24 mouse cellular contexts compared by ENCODE assay signal in the genomic region with DNA sequence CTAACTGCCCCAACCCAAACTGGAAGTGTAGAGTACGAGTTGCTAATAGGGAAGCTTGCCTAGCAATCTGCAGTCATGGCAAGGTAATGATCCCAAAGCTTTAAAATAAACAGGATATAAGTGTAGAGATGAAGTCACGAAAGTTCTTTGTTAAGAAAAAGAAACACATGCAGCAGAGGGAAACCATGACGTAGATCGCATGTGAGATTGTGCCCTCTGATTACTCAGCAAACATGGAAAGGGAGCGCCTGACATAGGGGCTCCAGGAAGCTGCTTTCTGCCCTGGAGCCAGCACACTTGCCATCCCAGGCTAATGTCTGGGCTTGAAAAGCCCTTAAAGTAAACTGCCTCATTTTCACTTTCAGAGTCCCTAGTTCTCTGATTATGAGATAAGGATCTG.
A peak's percentile ranks its signal among the peaks of the same experiment; 100 is the strongest.
DNase-seq lines count a peak whose midpoint lies in the region; ATAC-seq and TF ChIP-seq lines count a peak whose summit lies in the region.
"Had no signal": no experiment of that assay in that cellular context is flagged by ENCODE, and none has a peak within 500 bp of the region (broad histone marks: within the 10 kb centered on the region; RNA-seq: fewer than 3 reads in every experiment).

No protein-coding gene starts in this region.

- H3K4me1 ChIP-seq in lung, postnatal 0 days (ENCODE audit: insufficient read depth, low read depth, low read length): no peaks in the 10 kb centered on the region
- H3K4me1 ChIP-seq: embryonic facial prominence, embryonic 13.5 days; forebrain, embryonic 12.5 days; heart, embryonic 15.5 days; hindbrain, embryonic 10.5 days had no signal

- ATAC-seq in CD4-positive, CD25-positive, alpha-beta regulatory T cell, adult 4 months: peak; percentile 51
- peak; percentile 89 for ATAC-seq in lung, postnatal 0 days
- ATAC-seq: forebrain, embryonic 16.5 days had no signal

- DNase-seq in lung, adult 18-20 months: peak; percentile 14 to 65
- DNase-seq in lung, postnatal 0 days (ENCODE audit: low spot score): peak; percentile 71
- peak; percentile 69 for DNase-seq in lung, postnatal 36 days
- no peak for DNase-seq in right cerebral cortex, postnatal 36 days (ENCODE audit: low spot score in 2 of 2)
- DNase-seq in thymus, postnatal 4 days: no peak
- DNase-seq in spleen, postnatal 14 days (ENCODE audit: low spot score in 2 of 2): no peak
- no peak for DNase-seq in yolk sac, embryonic 10.5 days (ENCODE audit: low spot score)
- DNase-seq: adrenal gland, adult 8-10 months; cerebellum, adult 11 months; cerebellum, adult 8-10 months; cerebellum, postnatal 14 days; embryo, embryonic 11 days; gastrocnemius, postnatal 10 days; heart, adult 2 months; heart, postnatal 14 days had no signal

- no peak overlapping the region for H3K27ac ChIP-seq in lung, postnatal 0 days (ENCODE audit: low read length)
- H3K27ac ChIP-seq: embryonic facial prominence, embryonic 13.5 days; forebrain, embryonic 12.5 days; heart, adult 2 months; heart, embryonic 15.5 days; hindbrain, embryonic 10.5 days; hindbrain, embryonic 14.5 days had no signal

- no peak overlapping the region for H3K4me3 ChIP-seq in lung, postnatal 0 days (ENCODE audit: low read depth, low read length)
- H3K4me3 ChIP-seq: embryonic facial prominence, embryonic 13.5 days; forebrain, embryonic 12.5 days; heart, adult 2 months; heart, embryonic 15.5 days; hindbrain, embryonic 10.5 days had no signal

- no peak for TF ChIP-seq CTCF in lung, postnatal 0 days (IDR thresholded peaks at IDR 0.05)

- no peak overlapping the region for H3K4me2 ChIP-seq in lung, postnatal 0 days (replicated peaks; ENCODE audit: low read depth, low read length)
- H3K4me2 ChIP-seq: embryonic facial prominence, embryonic 13.5 days; forebrain, embryonic 12.5 days; heart, embryonic 11.5 days; heart, embryonic 15.5 days; hindbrain, embryonic 14.5 days had no signal

- WGBS in lung, postnatal 0 days: 29% methylated on average over 5 of the region's 5 CpGs

- peak; percentile 95 for TF ChIP-seq EP300 in lung, postnatal 0 days (IDR thresholded peaks at IDR 0.05)

- H3K9ac ChIP-seq in lung, postnatal 0 days (replicated peaks; ENCODE audit: low read depth): no peak overlapping the region
- H3K9ac ChIP-seq: embryonic facial prominence, embryonic 13.5 days; forebrain, embryonic 12.5 days; heart, embryonic 15.5 days; hindbrain, embryonic 14.5 days had no signal

- no peaks in the 10 kb centered on the region for H3K9me3 ChIP-seq in lung, postnatal 0 days (ENCODE audit: low read length)
- H3K9me3 ChIP-seq: embryonic facial prominence, embryonic 13.5 days; forebrain, embryonic 12.5 days; heart, embryonic 15.5 days; hindbrain, embryonic 10.5 days had no signal

- no peaks in the 10 kb centered on the region for H3K36me3 ChIP-seq in lung, postnatal 0 days (ENCODE audit: insufficient read depth, low read length)
- H3K36me3 ChIP-seq: embryonic facial prominence, embryonic 13.5 days; forebrain, embryonic 12.5 days; heart, embryonic 15.5 days; hindbrain, embryonic 10.5 days had no signal

- H3K27me3 ChIP-seq in lung, postnatal 0 days (replicated peaks; ENCODE audit: insufficient read depth, low read length): no peaks in the 10 kb centered on the region
- H3K27me3 ChIP-seq: CH12.LX; embryonic facial prominence, embryonic 13.5 days; forebrain, embryonic 12.5 days; heart, embryonic 15.5 days had no signal

Comparison
In these comparisons a context has a peak if more than half of its experiments do, and no peak if none do; other contexts are left out.
1. DNase-seq: peak in lung, adult 18-20 months (2 of 2), lung, postnatal 0 days (single experiment) and lung, postnatal 36 days (single experiment); none in right cerebral cortex, postnatal 36 days (0 of 2), thymus, postnatal 4 days (single experiment), spleen, postnatal 14 days (0 of 2) and yolk sac, embryonic 10.5 days (single experiment).